Mouse (Mus musculus) macrophage (primary cell): ENCODE data around the gene Syt8. TPM values are rescaled to one million over a fixed set of nuclear protein-coding genes. Genes with fewer than 3 reads are reported as not detected.

Experiments
- H3K27ac ChIP-seq: fragments of 350-480 bp; formaldehyde crosslinking; 2 replicates; pipeline ENCODE4 v1.9.0; 2021
- H3K36me3 ChIP-seq: fragments of 350-480 bp; formaldehyde crosslinking; 2 replicates; pipeline ENCODE4 v1.9.0; 2021; ENCODE audit errors: inconsistent target
- H3K4me3 ChIP-seq: fragments of 350-480 bp; formaldehyde crosslinking; 2 replicates; pipeline ENCODE4 v1.9.0; 2021; ENCODE audit errors: inconsistent target
- H3K79me2 ChIP-seq: fragments of 350-480 bp; formaldehyde crosslinking; 2 replicates; pipeline ENCODE4 v1.9.0; 2021; ENCODE audit errors: inconsistent target
- WGBS: methylation state at CpG from one replicate; pipeline ENCODE4 v1.1.7; 2026; ENCODE audit warnings: inconsistent platforms; ENCODE audit not compliant: missing documents; 5-methylcytosine and 5-hydroxymethylcytosine counted together
- polyA plus RNA-seq: library from polyadenylated mRNA; stranded (reverse); fragments of 250-400 nt; gene quantifications from 3 replicates; pipeline ENCODE4 v1.2.4, GENCODE M21; 2018; ENCODE audit warnings: inconsistent platforms

The Syt8 gene
- polyA plus RNA-seq, 1 experiment from 2014 or later: 4.8 TPM

- peaks cover 26% of the 10 kb centered on the region; the same call in 1 of the 2 replicates for H3K36me3 ChIP-seq
- H3K4me3 ChIP-seq: no peak overlapping the region
- WGBS: 45% methylated on average over 17 of the region's 22 CpGs
- no peak overlapping the region for H3K27ac ChIP-seq
- peaks cover 56% of the 10 kb centered on the region for H3K79me2 ChIP-seq
These were observed 47.1 kb downstream of the Syt8 start for GRCm38 (mm10) chr7:142481568-142482255.

GRCm38 (mm10) chr7:142482256-142482609, 47.6 kb downstream of the Syt8 start:
- Histone ChIP-seq H3K4me3 (no peak overlapping the region), H3K27ac (no peak overlapping the region), H3K79me2 (peaks cover 50% of the 10 kb centered on the region), H3K36me3 (peaks cover 31% of the 10 kb centered on the region; the same call in 1 of the 2 replicates)
- WGBS: 95% methylated on average over 4 of the region's 6 CpGs

GRCm38 (mm10) chr7:142483136-142483535, 48.5 kb downstream of the Syt8 start:
- H3K79me2 ChIP-seq: peaks cover 41% of the 10 kb centered on the region
- H3K4me3 ChIP-seq: no peak overlapping the region
- 98% methylated on average over 11 of the region's 11 CpGs for WGBS
- H3K27ac ChIP-seq: no peak overlapping the region
- H3K36me3 ChIP-seq: peaks cover 39% of the 10 kb centered on the region; the same call in 1 of the 2 replicates

GRCm38 (mm10) chr7:142484780-142485179, 50.1 kb downstream of the Syt8 start:
- peaks cover 55% of the 10 kb centered on the region; the same call in 1 of the 2 replicates for H3K36me3 ChIP-seq
- no peak overlapping the region for H3K4me3 ChIP-seq
- 88% methylated on average over 8 of the region's 12 CpGs for WGBS
- peaks cover 25% of the 10 kb centered on the region for H3K79me2 ChIP-seq
- no peak overlapping the region for H3K27ac ChIP-seq

GRCm38 (mm10) chr7:142486751-142487162, 52.1 kb downstream of the Syt8 start:
- 91% methylated on average over 8 of the region's 8 CpGs for WGBS
- H3K4me3 ChIP-seq: no peak overlapping the region
- H3K27ac ChIP-seq: no peak overlapping the region
- peaks cover 7% of the 10 kb centered on the region; the same call in 1 of the 2 replicates for H3K79me2 ChIP-seq
- peaks cover 74% of the 10 kb centered on the region for H3K36me3 ChIP-seq

GRCm38 (mm10) chr7:142487341-142487859, 52.8 kb downstream of the Syt8 start:
- Histone ChIP-seq H3K27ac (no peak overlapping the region), H3K79me2 (peaks cover 2% of the 10 kb centered on the region; the same call in 1 of the 2 replicates), H3K36me3 (peaks cover 80% of the 10 kb centered on the region), H3K4me3 (no peak overlapping the region)
- WGBS: 89% methylated on average over 6 of the region's 9 CpGs

GRCm38 (mm10) chr7:142488053-142488452, 53.4 kb downstream of the Syt8 start:
- 90% methylated on average over 2 of the region's 3 CpGs for WGBS
- no peaks in the 10 kb centered on the region for H3K79me2 ChIP-seq
- no peak overlapping the region for H3K4me3 ChIP-seq
- H3K36me3 ChIP-seq: peaks cover 86% of the 10 kb centered on the region
- H3K27ac ChIP-seq: no peak overlapping the region

Other genes starting within 250 kb of the Syt8 start
- gene Gm10153, start 244.5 kb upstream of the Syt8 start, polyA plus RNA-seq: not detected in 3 replicates
- gene Krtap5-3, start 233.5 kb upstream of the Syt8 start, polyA plus RNA-seq: not detected in 3 replicates
- not detected in 3 replicates for gene Gm7579, start 223.0 kb upstream of the Syt8 start, polyA plus RNA-seq
- gene Krtap5-5, start 204.9 kb upstream of the Syt8 start, polyA plus RNA-seq: not detected in 3 replicates
- gene Gm40460, start 193.8 kb upstream of the Syt8 start, polyA plus RNA-seq: not detected in 3 replicates
- not detected in 3 replicates for gene Gm2431, start 176.5 kb upstream of the Syt8 start, polyA plus RNA-seq
- gene Gm4559, start 160.5 kb upstream of the Syt8 start, polyA plus RNA-seq: not detected in 3 replicates
- gene Krtap5-1, start 137.7 kb upstream of the Syt8 start, polyA plus RNA-seq: not detected in 3 replicates
- not detected in 3 replicates for gene Krtap5-4, start 131.3 kb upstream of the Syt8 start, polyA plus RNA-seq
- gene Ifitm10, start 61.1 kb upstream of the Syt8 start, polyA plus RNA-seq: not detected in 3 replicates
- 9.6 to 6,145 TPM (median 21.2 TPM) in 3 replicates for gene Gm49369, start 52.2 kb upstream of the Syt8 start, polyA plus RNA-seq
- 15,815 to 17,787 TPM (median 16,857 TPM) in 3 replicates for gene Ctsd, start 46.8 kb upstream of the Syt8 start, polyA plus RNA-seq
- 13.4 to 20.6 TPM (median 18.0 TPM) in 3 replicates for gene Tnni2, start 7.0 kb downstream of the Syt8 start, polyA plus RNA-seq
- gene Lsp1, start 26.0 kb downstream of the Syt8 start, polyA plus RNA-seq: 30.8 to 130 TPM (median 114 TPM) in 3 replicates
- 0.75 TPM in 1 of 3 replicates, not detected in the others for gene Tnnt3, start 64.0 kb downstream of the Syt8 start, polyA plus RNA-seq
- 31.4 to 47.4 TPM (median 43.1 TPM) in 3 replicates for gene Mrpl23, start 97.8 kb downstream of the Syt8 start, polyA plus RNA-seq
- 0.22 TPM in 1 of 3 replicates, not detected in the others for gene Igf2, start 232.0 kb downstream of the Syt8 start, polyA plus RNA-seq
- not detected in 3 replicates for gene Gm49394, start 235.1 kb downstream of the Syt8 start, polyA plus RNA-seq